Mouse (Mus musculus) heart, postnatal 36 days (tissue): Measurements from ENCODE around the gene Zdhhc1. TPM values are rescaled to one million over a fixed set of nuclear protein-coding genes. Genes with fewer than 3 reads are reported as not detected.

ENCODE experiments used
- DNase-seq, 2 experiments: peaks; one replicate each; pipeline ENCODE4 v3.0.0; 2021 to 2022
- intact Hi-C: fragments of 180-260 bp; cut with DNase I; formaldehyde crosslinking; loops from one replicate; pipeline ENCODE4 v1.15.1; 2025
- total RNA-seq, 2 experiments: library from RNA; stranded (reverse); gene quantifications; 2 replicates each; pipeline ENCODE4 v1.2.3; 2021

The Zdhhc1 gene
- total RNA-seq, 2 experiments from 2014 or later = 14.5 to 14.9 TPM

GRCm38 (mm10) chr8:105518436-105519313 is 22.0 kb upstream of the Zdhhc1 start, which contains the start of gene Hsd11b2:
Gene Hsd11b2 (plus strand): TSS chr8:105518755.
- intact Hi-C loops = no loop called here
- peak; percentile 33 to 59 for DNase-seq

DNA sequence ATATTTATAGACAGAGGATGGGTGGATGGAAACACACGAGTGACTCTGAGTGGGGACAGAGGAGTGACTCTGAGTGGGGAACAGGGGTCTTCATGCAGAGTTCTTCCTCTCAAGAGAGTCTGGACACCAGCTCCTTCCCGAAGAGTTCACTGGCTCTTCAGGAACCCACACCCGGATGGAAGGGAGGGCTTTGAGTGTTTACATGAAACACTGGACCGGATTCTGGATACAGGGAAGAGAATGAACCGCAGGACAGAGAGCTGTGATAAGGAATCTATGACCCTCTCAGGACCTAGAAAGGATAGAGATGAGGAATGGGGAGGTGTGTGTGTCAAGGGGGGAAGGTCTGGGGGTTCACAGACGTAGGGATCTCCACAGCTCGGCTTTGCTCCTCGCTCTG is 20.6 kb upstream of the Zdhhc1 start:
- intact Hi-C loops = no loop called here
- no peak for DNase-seq

GRCm38 (mm10) chr8:105516018-105516645 is 19.4 kb upstream of the Zdhhc1 start:
- intact Hi-C loops = loop anchor here (1.0 kb wide), 2 partner anchors 18 to 38 kb away; no protein-coding TSS in a partner anchor
- DNase-seq = peak; percentile 79

DNA sequence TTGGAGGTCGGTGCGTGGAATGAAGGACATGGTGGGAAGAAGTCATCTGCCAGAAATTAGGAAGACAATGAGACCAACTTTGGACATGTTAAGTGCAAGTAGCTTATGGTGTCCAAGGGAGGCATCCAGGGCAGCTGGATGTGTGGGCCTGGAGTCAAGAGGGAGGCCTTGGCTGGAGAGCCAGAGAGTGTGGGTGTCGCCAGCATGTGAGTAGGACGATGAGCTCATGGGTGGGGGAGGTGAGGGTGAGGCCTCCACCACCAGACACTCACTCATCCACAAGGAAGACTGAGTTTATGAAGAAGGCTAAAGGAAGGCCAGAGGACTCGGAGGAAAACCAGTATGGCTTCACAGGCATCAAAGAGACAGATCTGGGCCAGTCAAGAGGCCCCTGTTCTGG is 18.0 kb upstream of the Zdhhc1 start:
- peak; percentile 39 to 55 for DNase-seq
- intact Hi-C loops = loop anchor here (2.0 kb wide), 1 partner anchor 30 kb away; no protein-coding TSS in a partner anchor

DNA sequence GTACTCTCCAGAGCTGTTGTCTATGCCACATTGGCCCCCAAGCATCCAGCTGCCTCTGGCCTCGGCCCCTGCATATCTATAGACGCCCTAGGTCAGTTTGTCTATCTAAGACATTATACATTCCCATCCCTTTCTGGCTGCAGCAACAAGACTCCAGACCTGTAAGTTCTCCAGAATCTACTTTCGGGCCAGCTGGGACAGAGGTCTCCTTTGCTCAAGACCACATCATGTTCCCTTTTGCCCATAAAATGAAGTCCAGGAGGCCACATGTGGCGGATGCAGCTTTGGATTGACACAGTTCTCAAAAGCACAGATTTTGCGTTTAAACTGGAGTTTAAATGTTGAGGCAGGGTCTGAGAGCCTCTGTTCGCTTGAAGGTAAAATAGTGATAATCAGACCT is 17.5 kb upstream of the Zdhhc1 start:
- DNase-seq = no peak
- intact Hi-C loops = loop anchor here (2.0 kb wide), 1 partner anchor 29 kb away; no protein-coding TSS in a partner anchor

DNA sequence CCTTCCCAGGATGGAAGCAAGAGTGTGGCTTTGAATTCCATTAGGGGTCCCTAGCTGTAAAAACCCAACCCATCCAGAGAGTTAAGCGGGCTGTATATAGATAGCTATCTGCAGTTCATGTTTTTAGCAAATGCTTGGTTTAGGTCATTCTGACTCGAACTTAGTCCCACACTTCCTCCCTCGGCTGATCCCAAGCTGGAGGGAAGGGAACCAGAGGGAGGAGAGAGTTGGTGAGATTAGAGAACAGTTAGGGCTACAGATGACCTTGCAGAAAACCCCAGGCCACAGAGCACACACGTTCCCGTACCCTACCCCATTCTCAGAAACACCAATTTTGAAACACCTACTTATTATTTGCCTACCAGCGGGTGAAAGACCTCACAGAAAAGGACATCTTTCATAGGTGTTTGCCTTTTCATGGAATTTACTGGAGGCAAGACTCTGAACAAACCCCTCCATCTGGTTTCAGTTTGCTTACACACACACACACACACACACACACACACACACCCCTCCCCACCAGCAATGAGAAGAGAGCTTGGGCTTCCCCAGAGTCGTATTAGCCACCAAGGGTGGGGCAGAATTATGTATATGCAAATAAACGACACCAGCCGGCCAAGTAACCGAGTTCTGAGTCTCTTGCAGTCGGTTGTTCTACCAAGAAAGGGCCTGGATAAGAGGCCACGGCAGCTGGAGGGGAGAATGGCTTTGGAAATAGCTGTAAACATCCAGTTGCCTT is 13.5 kb upstream of the Zdhhc1 start:
- intact Hi-C loops = no loop called here
- no peak for DNase-seq

GRCm38 (mm10) chr8:105508758-105509157 is 12.1 kb upstream of the Zdhhc1 start:
- no peak for DNase-seq
- intact Hi-C loops = no loop called here

DNA sequence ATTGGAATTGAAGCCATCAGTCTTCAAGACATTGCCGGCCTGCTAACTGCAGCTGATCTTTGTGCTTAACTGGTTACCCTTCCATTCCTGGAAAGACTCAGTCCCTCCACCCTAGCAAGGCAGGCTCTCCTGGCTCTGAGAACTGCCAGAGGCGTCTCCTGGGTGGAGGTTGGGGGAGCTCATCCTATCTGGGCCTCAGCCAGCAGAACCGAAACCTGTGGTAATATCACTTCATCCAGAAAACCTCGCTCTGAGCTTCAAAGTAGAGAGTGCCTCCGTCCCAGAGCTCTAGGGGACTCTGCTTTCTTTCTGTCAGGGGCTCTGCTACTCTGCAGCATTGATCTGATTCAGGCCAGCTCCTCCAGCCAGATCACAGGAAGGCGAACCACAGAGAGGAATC is 10.3 kb upstream of the Zdhhc1 start:
- no peak for DNase-seq
- intact Hi-C loops = no loop called here

DNA sequence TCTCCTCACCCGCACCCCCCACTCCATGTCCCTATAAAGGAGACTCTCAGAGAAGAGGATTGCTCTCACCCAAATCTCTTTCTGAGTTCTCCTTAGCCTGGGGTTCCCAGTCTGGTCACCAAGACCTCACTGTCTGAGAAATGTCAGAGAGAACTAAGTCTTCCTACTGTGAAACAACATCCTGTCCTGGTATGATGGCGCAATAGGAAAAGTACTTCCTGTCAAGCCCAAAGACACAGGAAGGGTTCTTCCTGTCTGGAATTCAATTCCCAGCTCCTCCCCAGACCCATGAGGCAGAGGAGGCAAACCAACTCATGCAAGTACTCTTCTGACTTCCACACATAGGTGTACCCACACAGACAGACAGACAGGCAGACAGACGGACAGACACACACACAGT is 7.9 kb upstream of the Zdhhc1 start:
- intact Hi-C loops = no loop called here

GRCm38 (mm10) chr8:105499787-105500186 is 3.1 kb upstream of the Zdhhc1 start:
- no peak for DNase-seq
- intact Hi-C loops = no loop called here

More for the DNA sequence above, 7.9 kb upstream of the Zdhhc1 start:
- DNase-seq = no peak

DNA sequence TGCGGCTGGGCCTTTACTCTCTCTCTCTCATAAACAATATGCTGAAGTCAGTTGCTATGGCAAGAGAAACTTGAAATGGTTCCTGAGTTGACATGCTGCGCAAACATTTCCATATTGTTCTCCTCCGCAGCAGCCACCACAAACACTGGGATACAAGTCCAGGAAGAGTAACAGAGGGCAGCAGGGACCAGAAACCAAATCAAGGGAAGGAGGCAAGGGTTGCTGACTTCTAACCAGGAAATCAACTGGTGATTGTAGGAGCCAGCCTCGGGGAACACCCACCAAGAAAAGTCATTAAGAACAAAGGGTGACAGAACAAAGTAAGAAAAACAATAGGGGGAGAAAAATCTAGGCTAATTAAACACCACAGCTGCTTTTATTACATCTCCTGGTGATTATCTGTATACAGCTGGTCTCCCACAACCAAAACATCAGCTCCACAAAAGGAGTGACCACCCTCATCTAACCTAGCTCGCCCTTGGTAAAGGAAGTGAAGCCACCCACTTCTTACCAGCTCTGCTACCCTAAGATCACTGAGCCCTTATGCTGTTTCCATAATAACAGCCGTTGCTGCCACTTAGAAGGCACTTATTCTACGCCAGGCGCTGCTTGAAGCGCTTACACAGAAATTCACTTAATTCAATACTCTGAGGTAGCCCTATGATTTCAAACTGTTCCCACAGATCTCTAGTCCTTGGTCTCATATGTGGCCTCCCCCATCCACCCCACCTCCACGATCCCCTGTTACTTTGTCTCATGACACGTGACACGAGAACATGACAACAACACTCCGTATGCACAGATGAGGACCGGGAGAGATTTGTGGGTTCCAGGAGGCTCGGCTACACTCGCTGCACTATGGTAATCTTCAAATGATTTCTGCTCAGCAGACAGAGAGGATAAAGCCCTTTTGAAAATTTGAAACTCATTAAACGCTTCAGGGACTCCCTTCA is 1.1 kb downstream of the Zdhhc1 start:
- no peak for DNase-seq
- intact Hi-C loops = no loop called here

DNA sequence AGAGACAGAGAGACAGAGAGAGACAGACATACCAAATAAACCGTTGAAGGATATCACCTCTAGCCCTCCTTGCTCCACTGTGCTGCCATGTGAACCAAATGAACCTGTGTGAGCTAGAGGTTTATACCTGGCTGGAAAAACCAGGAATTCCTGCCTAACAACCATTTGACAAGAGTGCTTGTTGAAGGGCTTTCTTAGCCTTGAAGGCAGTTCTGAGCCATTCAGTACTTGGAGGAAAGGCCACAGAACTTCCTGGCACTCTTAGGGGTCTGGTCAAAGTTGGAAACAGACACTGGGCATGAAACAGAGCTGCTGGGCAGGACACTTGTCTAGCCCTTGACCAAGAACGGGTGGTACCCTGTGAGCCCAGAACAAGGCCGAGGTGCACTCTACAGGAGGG is 2.1 kb downstream of the Zdhhc1 start:
- no peak for DNase-seq
- intact Hi-C loops = no loop called here

GRCm38 (mm10) chr8:105493495-105493894 is 3.2 kb downstream of the Zdhhc1 start:
- no peak for DNase-seq
- intact Hi-C loops = no loop called here

GRCm38 (mm10) chr8:105489281-105489680 is 7.4 kb downstream of the Zdhhc1 start:
- DNase-seq = no peak
- intact Hi-C loops = no loop called here

GRCm38 (mm10) chr8:105488082-105488481 is 8.6 kb downstream of the Zdhhc1 start:
- no peak for DNase-seq
- intact Hi-C loops = no loop called here

DNA sequence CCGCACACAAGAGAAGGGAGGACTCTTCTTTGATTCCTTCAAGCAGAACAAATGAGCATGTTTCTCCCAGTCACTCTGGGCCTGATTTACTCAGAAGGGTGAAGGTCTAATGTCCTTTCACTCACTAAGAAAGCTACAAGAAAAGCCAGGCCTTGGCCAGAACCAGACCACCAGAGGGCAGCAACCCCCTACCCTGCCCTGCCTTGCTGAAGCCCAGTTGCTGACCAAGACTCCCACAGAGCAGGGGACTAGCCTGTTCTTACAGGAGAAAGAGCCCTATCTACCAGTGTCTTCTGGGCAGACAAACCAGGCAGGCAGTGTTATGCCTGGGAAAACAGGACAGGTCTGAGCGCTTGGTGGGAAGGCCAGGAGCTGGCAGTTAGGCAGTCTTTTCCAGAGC is 12.3 kb downstream of the Zdhhc1 start:
- DNase-seq = peak; percentile 70
- intact Hi-C loops = loop anchor here (2.0 kb wide), 3 partner anchors 30 to 70 kb away; no protein-coding TSS in a partner anchor

DNA sequence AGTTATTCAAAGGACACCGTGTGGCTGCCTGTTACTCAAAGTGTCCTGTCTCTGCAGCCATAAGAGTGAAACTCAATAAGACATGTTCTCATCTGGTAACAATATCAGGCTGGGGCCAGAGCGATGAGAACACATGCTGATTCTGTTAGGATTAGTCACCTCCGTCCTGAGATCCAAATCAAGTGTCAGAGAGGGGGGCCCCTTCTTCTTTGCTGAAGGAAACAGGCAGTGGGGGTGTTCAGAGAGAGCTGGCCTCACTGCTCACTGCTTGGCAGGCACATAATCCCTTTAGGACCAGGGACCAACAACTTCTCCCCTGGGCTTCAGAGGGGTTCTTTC is 12.7 kb downstream of the Zdhhc1 start:
- intact Hi-C loops = loop anchor here (2.0 kb wide), 3 partner anchors 31 to 71 kb away; no protein-coding TSS in a partner anchor
- no peak for DNase-seq

DNA sequence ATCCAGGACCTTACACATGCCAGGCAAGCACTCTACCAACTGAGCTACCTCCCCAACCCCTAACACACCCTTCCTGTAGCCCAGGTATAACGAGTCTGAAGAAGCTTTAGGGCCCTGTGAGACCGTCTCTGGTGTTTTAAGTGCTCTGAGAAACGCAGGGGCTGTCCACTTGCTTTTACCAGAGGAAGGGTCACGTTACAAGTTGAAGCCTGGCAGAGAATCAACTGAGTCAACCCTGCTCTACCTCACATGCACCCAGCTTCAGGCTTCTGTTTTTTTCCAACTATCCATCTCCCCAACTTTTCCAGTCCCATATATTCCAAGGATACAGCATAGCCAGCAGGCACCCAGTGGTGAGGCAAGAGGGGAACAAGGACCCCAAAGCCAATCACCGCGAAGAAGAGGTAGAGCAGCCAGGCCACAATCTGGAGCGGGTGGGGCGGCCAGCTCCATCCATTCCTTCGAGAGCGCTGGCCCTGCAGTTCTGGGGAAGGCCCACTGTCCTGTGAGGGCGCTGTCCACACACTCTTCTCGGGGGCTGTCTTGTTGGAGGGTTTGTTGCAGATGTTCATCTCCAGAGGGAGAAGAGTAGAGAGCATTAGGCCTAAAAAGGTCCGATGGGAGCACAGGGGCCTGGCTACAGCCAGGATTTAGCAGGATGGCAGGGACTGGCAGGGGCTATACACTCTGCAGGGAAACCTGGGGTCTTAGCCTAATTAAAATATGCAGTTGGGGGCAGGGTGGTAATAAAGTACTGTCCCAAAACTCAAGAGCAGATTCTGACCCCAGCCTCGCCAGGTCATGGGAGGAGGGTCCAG is 13.3 kb downstream of the Zdhhc1 start:
- intact Hi-C loops = loop anchor here (2.0 kb wide), 3 partner anchors 31 to 71 kb away; no protein-coding TSS in a partner anchor
- peak; percentile 64 to 66 for DNase-seq

DNA sequence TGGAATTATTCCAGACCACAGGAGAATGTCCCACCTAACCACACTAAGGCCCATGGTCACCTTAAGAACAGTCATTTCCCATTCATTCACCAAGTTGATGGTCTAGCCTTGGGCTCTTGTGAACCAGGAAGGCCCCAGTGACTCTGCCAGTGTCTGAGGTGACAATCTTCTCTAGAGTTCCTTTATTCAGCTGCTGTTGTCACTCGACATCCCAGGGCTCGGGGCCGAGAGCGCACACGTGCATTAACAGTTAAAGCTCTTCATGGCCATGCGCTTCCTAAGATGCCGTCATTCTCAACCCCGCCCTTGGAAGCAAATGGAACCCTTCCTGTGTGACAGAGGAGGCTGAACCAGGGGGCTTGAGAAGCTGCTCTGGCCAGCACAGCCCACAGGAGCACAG is 14.6 kb downstream of the Zdhhc1 start:
- no peak for DNase-seq
- intact Hi-C loops = no loop called here
